In the genomic region with DNA sequence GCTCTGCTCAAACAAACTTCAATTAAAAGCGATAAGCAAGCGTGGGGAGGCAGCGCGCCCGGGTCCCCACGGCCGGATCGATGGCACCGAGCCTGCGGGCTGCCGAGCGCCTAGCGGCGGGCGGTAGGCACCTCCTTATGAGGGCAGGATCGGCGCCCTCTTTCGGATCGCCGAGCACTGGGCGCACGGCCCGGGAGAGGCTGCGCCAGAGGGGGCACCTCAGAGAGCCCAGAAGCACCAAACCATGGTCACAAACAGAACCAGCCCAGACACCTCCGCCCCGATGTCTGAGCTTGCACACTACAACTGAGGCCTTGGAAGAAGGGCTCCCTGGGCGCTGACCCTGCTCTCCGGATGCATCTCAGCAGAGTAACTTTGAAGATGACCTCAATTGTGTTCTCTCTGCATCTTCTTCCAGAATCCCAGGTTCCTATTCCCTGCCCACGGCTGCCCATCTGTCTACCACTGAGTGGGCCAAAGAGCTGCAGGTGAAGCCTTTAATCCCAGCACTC, we compare ENCODE assay signal across 8 mouse cellular contexts. TPM values are rescaled to one million over a fixed set of nuclear protein-coding genes. Genes with fewer than 3 reads are reported as not detected.
DNase-seq lines count a peak whose midpoint lies in the region; ATAC-seq and TF ChIP-seq lines count a peak whose summit lies in the region.

No protein-coding gene starts in this region.

- H3K4me1 ChIP-seq in forebrain, embryonic 16.5 days (replicated peaks; ENCODE audit: control insufficient read depth, insufficient read depth, low read length) = peaks cover 17% of the 10 kb centered on the region
- peaks cover 18% of the 10 kb centered on the region for H3K4me1 ChIP-seq in intestine, embryonic 16.5 days (ENCODE audit: control insufficient read depth, insufficient read depth, low read length)
- H3K4me1 ChIP-seq in liver, embryonic 14.5 days (replicated peaks; ENCODE audit: control insufficient read depth in 2 of 2, insufficient read depth in 2 of 2, low read length in 1 of 2) = no peaks in the 10 kb centered on the region

- intact Hi-C loops in left cerebral cortex, postnatal 4 days (cut with DNase I) = no loop called here

- no peak overlapping the region for H3K27ac ChIP-seq in forebrain, embryonic 16.5 days (ENCODE audit: low read length)
- H3K27ac ChIP-seq in intestine, embryonic 16.5 days (ENCODE audit: low read length) = no peak overlapping the region
- no peak overlapping the region for H3K27ac ChIP-seq in liver, embryonic 14.5 days

- peak overlapping the region; percentile 39 for H3K4me3 ChIP-seq in forebrain, embryonic 16.5 days (replicated peaks; ENCODE audit: low read length)
- peak overlapping the region; percentile 46 for H3K4me3 ChIP-seq in intestine, embryonic 16.5 days (ENCODE audit: low read length)
- peak overlapping the region in 1 of 2 experiments; percentile 25; a peak in 2 of 4 replicates for H3K4me3 ChIP-seq in liver, embryonic 14.5 days (ENCODE audit: insufficient read depth in 1 of 2, low read depth in 2 of 2, low read length in 2 of 2)

- peak overlapping the region; percentile 55 for H3K9ac ChIP-seq in forebrain, embryonic 16.5 days (replicated peaks; ENCODE audit: low read depth, low read length)
- H3K9ac ChIP-seq in intestine, embryonic 16.5 days (ENCODE audit: low read depth, low read length) = peak overlapping the region; percentile 66
- no peak overlapping the region for H3K9ac ChIP-seq in liver, embryonic 14.5 days (replicated peaks)

- peak; percentile 37 for DNase-seq in left cerebral cortex, postnatal 4 days
- DNase-seq in left cerebral cortex, adult 11 months (ENCODE audit: low spot score) = no peak
- DNase-seq in cerebellum, adult 11-12 months = peak; percentile 81
- DNase-seq in liver, embryonic 14.5 days (ENCODE audit: low read depth in 3 of 3, low spot score in 3 of 3) = no peak
- peak; percentile 65 for DNase-seq in ovary, postnatal 36 days (ENCODE audit: low spot score)

- no peak for TF ChIP-seq EP300 in liver, embryonic 14.5 days (IDR thresholded peaks at IDR 0.05; ENCODE audit: low read depth)

- peaks cover 16% of the 10 kb centered on the region for H3K27me3 ChIP-seq in forebrain, embryonic 16.5 days (replicated peaks; ENCODE audit: control insufficient read depth, insufficient read depth, low read length)
- H3K27me3 ChIP-seq in intestine, embryonic 16.5 days (replicated peaks; ENCODE audit: control insufficient read depth, insufficient read depth, low read length) = peaks cover 19% of the 10 kb centered on the region
- peaks cover 43% of the 10 kb centered on the region for H3K27me3 ChIP-seq in liver, embryonic 14.5 days (ENCODE audit: control insufficient read depth, insufficient read depth, low read length)

- no peaks in the 10 kb centered on the region for H3K9me3 ChIP-seq in forebrain, embryonic 16.5 days (ENCODE audit: control insufficient read depth, low read length)
- H3K9me3 ChIP-seq in intestine, embryonic 16.5 days (ENCODE audit: control insufficient read depth, low read length) = no peaks in the 10 kb centered on the region
- no peaks in the 10 kb centered on the region for H3K9me3 ChIP-seq in liver, embryonic 14.5 days (ENCODE audit: control insufficient read depth, low read length)

- peak; percentile 57 for ATAC-seq in forebrain, embryonic 16.5 days
- ATAC-seq in intestine, embryonic 16.5 days = peak; percentile 32; the same call in 1 of the 2 replicates
- no peak for ATAC-seq in liver, embryonic 14.5 days (ENCODE audit: insufficient read depth)
- ATAC-seq in inflammation-experienced regulatory T-cells, adult 6 months = no peak

- TF ChIP-seq CTCF in liver, embryonic 14.5 days (IDR thresholded peaks at IDR 0.05; ENCODE audit: low read depth) = peak; percentile 40; the same call in 1 of the 2 replicates

- H3K36me3 ChIP-seq in forebrain, embryonic 16.5 days (ENCODE audit: control insufficient read depth, insufficient read depth) = peaks cover 8% of the 10 kb centered on the region; the same call in 1 of the 2 replicates
- no peaks in the 10 kb centered on the region for H3K36me3 ChIP-seq in intestine, embryonic 16.5 days (ENCODE audit: control insufficient read depth, insufficient read depth, low read length)
- no peaks in the 10 kb centered on the region for H3K36me3 ChIP-seq in liver, embryonic 14.5 days (replicated peaks; ENCODE audit: control insufficient read depth, insufficient read depth, low read depth)

- 1% methylated on average over 29 of the region's 29 CpGs for WGBS in forebrain, embryonic 16.5 days
- WGBS in intestine, embryonic 16.5 days = 3% methylated on average over 29 of the region's 29 CpGs
- WGBS in liver, embryonic 14.5 days (ENCODE audit: insufficient replicate concordance) = 1% methylated on average over 29 of the region's 29 CpGs

- peak overlapping the region; percentile 71 for H3K4me2 ChIP-seq in forebrain, embryonic 16.5 days (ENCODE audit: low read length)
- peak overlapping the region; percentile 73 for H3K4me2 ChIP-seq in intestine, embryonic 16.5 days (ENCODE audit: low read depth, low read length)
- H3K4me2 ChIP-seq in liver, embryonic 14.5 days (ENCODE audit: low read depth) = peak overlapping the region; percentile 51

RNA-seq across cellular contexts. Expression of gene Nmt1, which starts 37.8 kb away (rescaled TPM):
- total RNA-seq in left cerebral cortex, postnatal 4 days (2021) = 10 to 100 TPM; 60.3 to 67.8 TPM
- polyA plus RNA-seq in forebrain, embryonic 16.5 days (2015; fragmentation: Nextera tagmentation; extraction: Ambion mirVana) = 31.7 and 37.2 TPM in 2 replicates
- 55.9 and 59.6 TPM in 2 replicates for polyA plus RNA-seq in intestine, embryonic 16.5 days (2015; fragmentation: Nextera tagmentation; extraction: Ambion mirVana)
- 18.4 and 22.3 TPM in 2 replicates for polyA plus RNA-seq in liver, embryonic 14.5 days (2012; rRNA removed)
- polyA plus RNA-seq in liver, embryonic 14.5 days (2014; fragmentation: Nextera tagmentation; extraction: Ambion mirVana) = 44.3 and 51.2 TPM in 2 replicates
- 100 to 1,000 TPM in 2 of 3 experiments, 10 to 100 TPM in 1; 63.6 to 113 (median 106) TPM for polyA plus RNA-seq in inflammation-experienced regulatory T-cells, adult 6 months (2017; shearing (Covaris generic))

RNA-seq across cellular contexts. Expression of gene Dcakd, which starts 37.9 kb away (rescaled TPM):
- 100 to 1,000 TPM; 116 to 128 TPM for total RNA-seq in left cerebral cortex, postnatal 4 days (2021)
- 162 and 166 TPM in 2 replicates for polyA plus RNA-seq in forebrain, embryonic 16.5 days (2015; fragmentation: Nextera tagmentation; extraction: Ambion mirVana)
- 91.5 and 92.7 TPM in 2 replicates for polyA plus RNA-seq in intestine, embryonic 16.5 days (2015; fragmentation: Nextera tagmentation; extraction: Ambion mirVana)
- polyA plus RNA-seq in liver, embryonic 14.5 days (2012; rRNA removed) = 25.1 and 27.8 TPM in 2 replicates
- 25.7 and 30.6 TPM in 2 replicates for polyA plus RNA-seq in liver, embryonic 14.5 days (2014; fragmentation: Nextera tagmentation; extraction: Ambion mirVana)
- polyA plus RNA-seq in inflammation-experienced regulatory T-cells, adult 6 months (2017; shearing (Covaris generic)) = 10 to 100 TPM; 19.9 to 27.5 (median 25.4) TPM

RNA-seq across cellular contexts. Expression of gene C1ql1, which starts 43.7 kb away (rescaled TPM):
- 10 to 100 TPM; 10.9 to 12.7 TPM for total RNA-seq in left cerebral cortex, postnatal 4 days (2021)
- polyA plus RNA-seq in forebrain, embryonic 16.5 days (2015; fragmentation: Nextera tagmentation; extraction: Ambion mirVana) = 1.4 TPM in 2 replicates
- 0.53 and 2.3 TPM in 2 replicates for polyA plus RNA-seq in intestine, embryonic 16.5 days (2015; fragmentation: Nextera tagmentation; extraction: Ambion mirVana)
- polyA plus RNA-seq in liver, embryonic 14.5 days (2012; rRNA removed) = 0.17 and 0.21 TPM in 2 replicates
- 0.15 TPM in 1 of 2 replicates, not detected in the other for polyA plus RNA-seq in liver, embryonic 14.5 days (2014; fragmentation: Nextera tagmentation; extraction: Ambion mirVana)
- not detected for polyA plus RNA-seq in inflammation-experienced regulatory T-cells, adult 6 months (2017; shearing (Covaris generic))

Comparison
In these comparisons a context has a peak if more than half of its experiments do, and no peak if none do; other contexts are left out.
1. DNase-seq: peak in left cerebral cortex, postnatal 4 days (single experiment), cerebellum, adult 11-12 months (single experiment) and ovary, postnatal 36 days (single experiment); none in left cerebral cortex, adult 11 months (single experiment) and liver, embryonic 14.5 days (0 of 3).
2. ATAC-seq: peak in forebrain, embryonic 16.5 days (single experiment) and intestine, embryonic 16.5 days (single experiment); none in liver, embryonic 14.5 days (single experiment) and inflammation-experienced regulatory T-cells, adult 6 months (single experiment).
3. Peak in every context shown above with its lines, with median percentiles within 50 percentile points of each other: H3K4me2 ChIP-seq.